In the genomic region with DNA sequence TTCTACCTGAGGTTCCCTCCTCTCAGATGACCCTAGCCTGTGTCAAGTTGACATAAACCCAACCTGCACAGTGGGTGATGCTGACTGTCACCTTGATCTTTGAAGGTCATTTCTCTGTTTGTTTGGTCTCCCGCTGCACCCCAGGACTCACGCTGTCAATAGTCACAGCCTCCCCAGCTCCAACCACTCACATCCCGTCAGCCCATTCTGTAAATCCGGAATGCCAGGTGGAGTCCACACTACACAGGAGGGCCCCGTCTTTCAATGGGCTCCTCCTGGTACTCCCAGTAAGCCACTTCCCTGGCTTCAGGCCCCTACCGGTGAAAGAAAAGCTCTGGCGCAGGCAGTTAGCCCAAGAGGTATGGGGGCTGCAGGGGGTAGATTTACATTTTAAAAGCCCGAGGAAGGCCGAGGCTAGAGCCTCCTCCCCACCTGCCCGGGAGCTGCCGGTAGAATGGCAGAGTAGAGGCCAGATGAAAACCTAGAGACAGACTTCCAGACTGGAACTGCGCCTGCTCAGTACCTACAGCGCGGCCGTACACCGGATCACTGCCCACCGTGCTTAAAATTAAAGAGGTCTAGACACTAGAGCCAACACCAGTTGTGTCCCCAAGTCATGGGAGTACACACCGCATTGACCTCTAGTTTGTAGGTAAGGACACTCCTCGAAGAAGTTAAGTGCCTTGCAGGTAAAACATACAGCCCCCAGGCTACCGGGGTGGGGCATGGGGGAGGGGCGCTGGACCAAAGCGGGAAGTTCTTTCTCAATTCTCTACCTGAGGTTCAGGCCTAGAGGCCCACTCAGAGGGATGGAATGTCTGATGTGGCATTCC, we compare ENCODE assay signal across 8 mouse cellular contexts.
DNase-seq lines count a peak whose midpoint lies in the region; ATAC-seq and TF ChIP-seq lines count a peak whose summit lies in the region.

No protein-coding gene starts in this region.

- ATAC-seq in forebrain, embryonic 12.5 days (ENCODE audit: low FRiP score): no peak
- no peak for ATAC-seq in forebrain, embryonic 16.5 days
- no peak for ATAC-seq in kidney, postnatal 0 days (replicated peaks; ENCODE audit: low FRiP score, low read depth)
- ATAC-seq in hindbrain, embryonic 13.5 days (ENCODE audit: low FRiP score): no peak
- no peak for ATAC-seq in midbrain, embryonic 13.5 days
- no peak for ATAC-seq in inflammation-experienced regulatory T-cells, adult 6 months

- no peak for TF ChIP-seq CTCF in kidney, postnatal 0 days (IDR thresholded peaks at IDR 0.05; ENCODE audit: low read depth)

- no peak overlapping the region for H3K27ac ChIP-seq in forebrain, embryonic 12.5 days
- H3K27ac ChIP-seq in forebrain, embryonic 16.5 days (ENCODE audit: low read length): no peak overlapping the region
- no peak overlapping the region for H3K27ac ChIP-seq in kidney, postnatal 0 days
- no peak overlapping the region for H3K27ac ChIP-seq in hindbrain, embryonic 13.5 days
- H3K27ac ChIP-seq in midbrain, embryonic 13.5 days: no peak overlapping the region

- H3K36me3 ChIP-seq in forebrain, embryonic 12.5 days (replicated peaks): no peaks in the 10 kb centered on the region
- no peaks in the 10 kb centered on the region for H3K36me3 ChIP-seq in forebrain, embryonic 16.5 days (ENCODE audit: control insufficient read depth, insufficient read depth)
- H3K36me3 ChIP-seq in kidney, postnatal 0 days (ENCODE audit: insufficient read depth, low read length): no peaks in the 10 kb centered on the region
- H3K36me3 ChIP-seq in hindbrain, embryonic 13.5 days: no peaks in the 10 kb centered on the region
- no peaks in the 10 kb centered on the region for H3K36me3 ChIP-seq in midbrain, embryonic 13.5 days

- peaks cover 32% of the 10 kb centered on the region for H3K4me1 ChIP-seq in forebrain, embryonic 12.5 days
- peaks cover 9% of the 10 kb centered on the region for H3K4me1 ChIP-seq in forebrain, embryonic 16.5 days (replicated peaks; ENCODE audit: control insufficient read depth, insufficient read depth, low read length)
- H3K4me1 ChIP-seq in kidney, postnatal 0 days (replicated peaks; ENCODE audit: insufficient read depth, low read length): no peaks in the 10 kb centered on the region
- peaks cover 17% of the 10 kb centered on the region for H3K4me1 ChIP-seq in hindbrain, embryonic 13.5 days (replicated peaks)
- H3K4me1 ChIP-seq in midbrain, embryonic 13.5 days (replicated peaks): peaks cover 19% of the 10 kb centered on the region

- peaks cover 46% of the 10 kb centered on the region for H3K27me3 ChIP-seq in forebrain, embryonic 12.5 days
- no peaks in the 10 kb centered on the region; the same call in 1 of the 2 replicates for H3K27me3 ChIP-seq in forebrain, embryonic 16.5 days (replicated peaks; ENCODE audit: control insufficient read depth, insufficient read depth, low read length)
- H3K27me3 ChIP-seq in kidney, postnatal 0 days (ENCODE audit: insufficient read depth, low read length): peaks cover 4% of the 10 kb centered on the region; the same call in 1 of the 2 replicates
- H3K27me3 ChIP-seq in hindbrain, embryonic 13.5 days: peaks cover 57% of the 10 kb centered on the region
- H3K27me3 ChIP-seq in midbrain, embryonic 13.5 days: peaks cover 38% of the 10 kb centered on the region

- H3K4me2 ChIP-seq in forebrain, embryonic 12.5 days: peak overlapping the region; percentile 27
- no peak overlapping the region for H3K4me2 ChIP-seq in forebrain, embryonic 16.5 days (ENCODE audit: low read length)
- peak overlapping the region; percentile 27 for H3K4me2 ChIP-seq in kidney, postnatal 0 days (ENCODE audit: low read length)
- H3K4me2 ChIP-seq in hindbrain, embryonic 13.5 days: 0 out of 2 replicates have a peak overlapping the region, but pooled peaks have one; percentile 15
- H3K4me2 ChIP-seq in midbrain, embryonic 13.5 days (replicated peaks): peak overlapping the region; percentile 13; the same call in 1 of the 2 replicates

- H3K9ac ChIP-seq in forebrain, embryonic 12.5 days: no peak overlapping the region
- H3K9ac ChIP-seq in forebrain, embryonic 16.5 days (replicated peaks; ENCODE audit: low read depth, low read length): no peak overlapping the region
- H3K9ac ChIP-seq in kidney, postnatal 0 days (ENCODE audit: low read depth, low read length): no peak overlapping the region
- no peak overlapping the region for H3K9ac ChIP-seq in hindbrain, embryonic 13.5 days
- H3K9ac ChIP-seq in midbrain, embryonic 13.5 days (replicated peaks): no peak overlapping the region

- no peaks in the 10 kb centered on the region for H3K9me3 ChIP-seq in forebrain, embryonic 12.5 days
- H3K9me3 ChIP-seq in forebrain, embryonic 16.5 days (ENCODE audit: control insufficient read depth, low read length): no peaks in the 10 kb centered on the region
- no peaks in the 10 kb centered on the region for H3K9me3 ChIP-seq in kidney, postnatal 0 days (replicated peaks; ENCODE audit: low read length)
- H3K9me3 ChIP-seq in hindbrain, embryonic 13.5 days: no peaks in the 10 kb centered on the region
- no peaks in the 10 kb centered on the region for H3K9me3 ChIP-seq in midbrain, embryonic 13.5 days

- no peak overlapping the region for H3K4me3 ChIP-seq in forebrain, embryonic 12.5 days (replicated peaks)
- H3K4me3 ChIP-seq in forebrain, embryonic 16.5 days (replicated peaks; ENCODE audit: low read length): no peak overlapping the region
- H3K4me3 ChIP-seq in kidney, postnatal 0 days (replicated peaks; ENCODE audit: low read depth, low read length): no peak overlapping the region
- no peak overlapping the region for H3K4me3 ChIP-seq in hindbrain, embryonic 13.5 days
- no peak overlapping the region for H3K4me3 ChIP-seq in midbrain, embryonic 13.5 days (replicated peaks)

- intact Hi-C loops in left cerebral cortex, postnatal 14 days (cut with DNase I): no loop called here

- no peak for DNase-seq in kidney, postnatal 0 days (ENCODE audit: low spot score)
- no peak for DNase-seq in kidney, adult 9 months
- no peak for DNase-seq in left cerebral cortex, postnatal 14 days (ENCODE audit: low spot score in 2 of 2)

- 8% methylated on average over 22 of the region's 22 CpGs for WGBS in forebrain, embryonic 12.5 days
- 12% methylated on average over 22 of the region's 22 CpGs for WGBS in forebrain, embryonic 16.5 days
- WGBS in kidney, postnatal 0 days: 18% methylated on average over 22 of the region's 22 CpGs
- 8% methylated on average over 22 of the region's 22 CpGs for WGBS in hindbrain, embryonic 13.5 days
- WGBS in midbrain, embryonic 13.5 days: 7% methylated on average over 22 of the region's 22 CpGs
